Mouse (Mus musculus): ENCODE results near the gene Gm13694.

DNA sequence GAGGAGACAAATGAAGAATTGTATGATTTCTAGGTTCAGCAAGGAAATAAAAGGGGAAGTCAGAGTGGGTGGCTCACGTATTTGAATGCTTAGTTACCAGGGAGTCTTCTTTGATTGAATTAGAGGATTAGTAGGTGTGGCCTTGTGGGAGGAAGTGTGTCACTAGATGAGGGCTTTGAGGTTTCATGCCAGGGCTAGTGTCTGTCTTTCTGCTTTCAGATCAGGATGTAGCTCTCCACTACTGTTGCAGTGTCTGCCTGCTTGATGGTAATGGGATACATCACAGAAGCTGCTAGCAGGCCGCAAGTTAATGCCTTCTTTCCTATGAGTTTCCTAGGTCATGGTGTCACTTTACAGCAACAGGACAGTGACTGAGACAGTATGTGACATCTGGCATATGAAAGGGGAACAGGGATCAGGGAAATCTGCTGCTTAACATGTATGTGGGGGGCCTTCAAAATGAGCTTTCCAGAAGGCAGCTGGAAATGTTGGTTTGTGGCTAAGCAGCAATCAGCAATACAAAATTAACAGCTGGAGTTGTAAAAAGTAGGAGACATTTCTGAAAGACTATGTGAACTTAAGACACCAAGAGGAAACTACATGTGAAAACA lies 49.1 kb upstream of the Gm13694 start:
- TF ChIP-seq HCFC1 (IDR thresholded peaks at IDR 0.05; ENCODE audit: borderline replicate concordance, insufficient read depth, low read length) = no peak
- TF ChIP-seq ZNF384 (IDR thresholded peaks at IDR 0.05; ENCODE audit: low read depth, low read length) = no peak
- TF ChIP-seq CHD2 (IDR thresholded peaks at IDR 0.05; ENCODE audit: low read depth, low read length) = no peak
- no peak for TF ChIP-seq ZC3H11A (IDR thresholded peaks at IDR 0.05; ENCODE audit: borderline replicate concordance, low read depth, low read length)
- no peak for TF ChIP-seq MAFK (IDR thresholded peaks at IDR 0.05; ENCODE audit: insufficient read depth, low read depth, low read length)

All from ES-E14 (cell line).